Mouse (Mus musculus): ENCODE results near the gene Pcdh10.
A peak's percentile ranks its signal among the peaks of the same experiment; 100 is the strongest.

DNA sequence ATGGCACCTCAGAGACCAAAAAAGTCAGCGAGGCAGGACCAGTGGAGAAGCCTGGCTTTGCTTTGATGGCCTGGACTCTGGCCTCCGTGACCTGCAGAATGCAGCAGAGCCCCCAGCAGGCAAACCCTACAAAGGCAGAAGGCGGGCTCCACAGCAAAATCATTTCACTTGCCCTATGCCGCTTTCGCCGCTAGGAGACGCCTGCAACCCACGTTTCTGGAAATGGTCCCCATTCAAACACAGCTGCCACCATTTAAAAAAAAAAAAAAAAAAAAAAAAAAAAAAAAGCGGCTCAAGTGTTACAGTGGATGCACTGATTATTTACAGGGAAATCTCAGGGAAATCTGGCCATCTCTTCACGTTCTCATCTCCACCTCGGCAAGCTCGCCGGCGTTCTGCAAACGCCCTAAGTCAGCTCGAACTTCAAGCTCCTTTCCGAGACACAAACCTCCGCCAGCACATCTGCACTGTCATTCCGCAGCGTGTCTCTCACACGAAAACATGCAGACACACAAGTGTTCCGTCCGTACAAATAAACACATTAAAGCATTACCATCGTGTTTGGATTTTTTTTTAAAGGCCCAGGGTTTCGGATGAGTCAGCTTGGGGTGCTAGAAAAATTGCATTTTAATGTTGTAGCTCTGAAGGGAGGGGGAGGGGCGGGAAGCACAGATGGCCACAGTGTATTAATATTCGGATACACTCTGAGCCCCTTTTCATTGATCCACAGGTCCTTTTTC lies 2.3 kb upstream of the Pcdh10 start:
- TF ChIP-seq NANOG (IDR thresholded peaks at IDR 0.05; ENCODE audit: borderline replicate concordance, low read length) (no peak), CTCF (conservative IDR thresholded peaks at IDR 0.05; ENCODE audit: low read length) (peak; percentile 73)

Measured in E14TG2a.4 (cell line).